Mouse (Mus musculus): ENCODE results near the gene Prpf38b.
"Not testable (repeated sequence)": the region's sequence is repeated elsewhere in the genome, so short reads cannot be mapped to it uniquely, and the experiment has no call there.

The Prpf38b gene

DNA sequence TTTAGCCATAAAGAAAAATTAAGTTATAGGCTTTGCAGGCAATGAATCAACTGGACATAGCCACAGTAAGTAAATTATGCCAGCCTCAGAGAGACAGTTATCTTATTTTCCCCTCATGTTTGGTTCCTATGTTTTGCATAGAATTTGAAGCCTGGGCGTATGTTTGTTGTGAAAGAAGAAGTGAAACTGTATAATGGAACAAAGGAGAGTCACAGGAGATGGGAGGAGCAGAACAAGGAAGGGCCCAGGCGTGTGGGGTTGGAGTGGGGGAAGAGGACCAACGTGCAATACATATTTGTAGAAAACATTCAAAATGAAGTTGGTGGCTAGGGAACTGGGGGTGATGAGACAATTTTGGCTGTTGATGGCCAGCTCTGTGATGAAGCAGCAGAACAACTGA is 11.4 kb downstream of the Prpf38b start:
- peak; percentile 25 for DNase-seq (ENCODE audit: low spot score)

DNA sequence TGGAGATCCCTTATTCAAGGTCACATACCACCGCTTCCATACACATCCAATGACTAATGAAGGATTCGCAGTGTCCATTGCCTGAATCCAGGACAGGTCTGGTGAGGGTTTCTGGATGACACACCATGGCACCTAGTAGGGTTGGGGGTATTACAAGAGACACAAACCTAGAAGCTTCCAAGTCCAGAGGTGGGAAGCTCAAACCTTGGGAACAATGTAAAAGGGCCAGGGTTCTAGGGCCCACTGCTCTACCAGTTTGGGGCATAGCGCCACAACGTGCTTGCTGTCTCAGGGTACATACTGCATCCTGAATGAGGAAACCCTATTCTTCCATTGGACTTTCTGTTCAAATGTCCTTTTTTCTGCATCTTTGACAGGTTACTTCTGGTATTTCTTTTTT is 12.9 kb downstream of the Prpf38b start:
- DNase-seq (ENCODE audit: low spot score), result no peak

GRCm38 (mm10) chr3:108892914-108893313 is 18.6 kb downstream of the Prpf38b start:
- DNase-seq (ENCODE audit: low spot score), result no peak

- DNase-seq (ENCODE audit: low spot score), result no peak
Observed at GRCm38 (mm10) chr3:108892080-108892479, 19.4 kb downstream of the Prpf38b start.

DNA sequence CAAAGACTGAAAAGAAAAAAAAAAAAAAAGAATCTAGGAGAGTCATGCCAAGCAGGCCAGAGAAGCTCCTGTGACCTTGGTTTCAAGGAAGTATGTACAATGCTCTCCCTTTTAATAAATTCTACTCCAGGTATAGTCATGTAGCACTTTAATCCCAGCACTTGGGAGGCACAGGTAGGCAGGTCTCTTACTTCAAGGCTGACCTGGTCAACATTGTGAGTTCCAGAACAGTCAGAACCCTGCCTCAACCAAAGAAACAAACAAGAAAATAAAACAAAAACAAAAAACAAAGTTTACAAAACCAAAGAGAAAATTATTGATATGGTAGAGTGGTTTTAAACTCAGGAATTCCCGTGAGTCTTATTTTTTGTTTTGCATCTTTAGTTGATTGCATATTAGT is 21.6 kb downstream of the Prpf38b start, which contains the start of gene Fndc7:
Fndc7 (minus strand) TSS at position 101 of the 400 bp plus-strand sequence.
- DNase-seq (ENCODE audit: low spot score), result no peak

GRCm38 (mm10) chr3:108887618-108887975 is 23.9 kb downstream of the Prpf38b start:
- DNase-seq (ENCODE audit: low spot score), result no peak

GRCm38 (mm10) chr3:108886934-108887617 is 24.5 kb downstream of the Prpf38b start:
- DNase-seq (ENCODE audit: low spot score), result no peak

DNA sequence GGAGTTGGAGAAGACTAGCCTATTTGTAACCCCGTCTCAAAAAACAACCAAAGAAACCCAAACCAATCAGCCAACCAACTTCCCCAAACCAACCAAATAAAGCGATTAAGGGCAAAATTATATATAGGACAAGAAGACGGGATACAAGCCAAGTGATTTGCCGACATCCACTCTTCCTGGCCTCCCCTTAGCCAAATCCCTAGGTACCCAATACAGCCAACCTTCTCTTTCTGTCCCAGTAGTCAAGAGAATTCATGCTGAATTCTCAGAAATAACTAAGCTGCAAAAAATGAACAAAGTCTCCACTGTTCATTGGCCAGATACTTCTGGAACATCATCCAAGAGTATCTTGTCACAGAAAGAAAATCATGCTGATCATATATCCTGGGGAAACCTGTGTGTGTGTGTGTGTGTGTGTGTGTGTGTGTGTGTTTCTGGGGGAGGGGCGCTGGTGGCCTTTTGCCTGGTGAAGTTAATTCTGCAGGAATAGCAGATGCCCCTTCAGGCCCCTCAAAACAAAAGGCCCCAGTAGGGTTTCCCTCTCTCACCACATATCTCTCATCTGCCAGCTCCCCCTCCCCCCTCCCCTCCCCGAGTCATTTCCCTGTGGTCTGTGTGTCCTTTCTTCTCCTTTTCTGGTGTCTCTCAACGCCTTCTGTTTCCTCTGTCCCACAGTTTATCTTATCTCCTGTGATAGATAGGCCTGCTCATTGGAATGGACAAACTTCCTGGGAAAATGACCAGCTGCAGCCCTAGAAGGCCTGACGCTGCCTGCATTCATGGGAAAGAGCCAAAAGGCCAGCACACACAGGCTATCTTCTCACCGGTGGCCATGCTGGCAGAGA is 25.6 kb downstream of the Prpf38b start:
- DNase-seq (ENCODE audit: low spot score), result no peak

GRCm38 (mm10) chr3:108884706-108885289 is 26.7 kb downstream of the Prpf38b start:
- no peak for DNase-seq (ENCODE audit: low spot score)

DNA sequence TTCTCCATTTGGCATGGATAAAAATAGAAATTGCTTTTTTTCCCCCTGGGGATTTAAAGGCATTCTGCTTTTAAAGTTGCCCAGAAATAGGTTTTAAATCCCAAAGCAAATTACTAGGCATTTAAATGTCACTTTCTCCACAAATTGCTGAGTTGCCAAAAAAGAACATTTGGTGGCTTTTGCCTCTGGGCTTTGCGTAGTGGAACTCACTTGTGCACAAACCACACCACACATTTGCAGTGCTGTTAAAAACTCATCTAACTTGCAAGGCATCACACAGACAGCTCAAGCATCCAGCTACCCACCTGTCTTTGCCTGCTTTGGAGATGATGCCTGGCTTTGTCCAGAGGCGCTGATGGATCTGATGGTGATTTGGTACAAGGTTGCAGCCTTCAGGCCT is 28.5 kb downstream of the Prpf38b start:
- DNase-seq (ENCODE audit: low spot score), result no peak

GRCm38 (mm10) chr3:108881873-108882272 is 29.7 kb downstream of the Prpf38b start:
- not testable (repeated sequence) for DNase-seq (ENCODE audit: low spot score)

GRCm38 (mm10) chr3:108880544-108881507 is 30.7 kb downstream of the Prpf38b start:
- no peak for DNase-seq (ENCODE audit: low spot score)

- no peak for DNase-seq (ENCODE audit: low spot score)
Observed at GRCm38 (mm10) chr3:108879836-108880435, 31.6 kb downstream of the Prpf38b start.

DNA sequence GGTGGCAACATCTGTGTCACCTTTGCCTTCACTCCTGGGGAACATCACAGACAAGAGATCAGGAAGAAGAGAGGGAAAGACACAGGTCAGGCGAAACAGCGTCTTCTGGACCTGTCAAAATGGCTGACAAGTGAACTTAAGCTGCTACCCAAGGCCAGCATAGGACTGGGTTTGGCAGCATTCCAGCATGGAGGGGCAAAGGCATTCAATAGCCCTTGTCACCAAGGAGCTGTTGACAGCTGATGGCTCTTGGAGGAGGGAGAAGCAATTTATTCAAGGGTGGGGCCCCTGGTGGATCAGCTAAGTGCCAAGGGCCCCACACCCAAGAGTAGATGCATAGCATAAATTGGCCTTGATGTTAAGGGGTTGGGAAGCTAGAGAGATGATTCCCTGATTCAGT is 32.4 kb downstream of the Prpf38b start:
- DNase-seq (ENCODE audit: low spot score), result no peak

DNA sequence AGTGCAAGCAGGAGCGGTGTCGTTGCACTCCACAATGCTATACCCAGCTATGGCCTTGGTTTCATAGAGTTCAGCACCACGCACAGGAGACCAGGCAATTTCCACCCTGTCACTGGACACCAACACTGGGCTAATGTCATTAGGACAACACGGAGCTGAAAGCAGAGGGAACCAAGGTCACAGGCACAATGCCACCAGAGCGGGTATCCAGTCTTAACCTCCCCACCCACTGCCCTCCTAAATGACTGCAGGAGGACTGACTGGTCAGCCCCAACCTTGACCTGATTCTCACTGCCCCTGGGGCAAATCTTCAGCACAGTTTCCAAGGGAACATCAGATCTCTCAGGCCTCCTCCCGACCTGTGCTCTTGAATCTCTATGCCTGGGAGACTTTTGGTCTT is 40.9 kb downstream of the Prpf38b start:
- no peak for DNase-seq (ENCODE audit: low spot score)

GRCm38 (mm10) chr3:108867449-108867848 is 44.1 kb downstream of the Prpf38b start:
- no peak for DNase-seq (ENCODE audit: low spot score)

GRCm38 (mm10) chr3:108865676-108866075 is 45.9 kb downstream of the Prpf38b start:
- no peak for DNase-seq (ENCODE audit: low spot score)

GRCm38 (mm10) chr3:108865129-108865528 is 46.4 kb downstream of the Prpf38b start:
- DNase-seq (ENCODE audit: low spot score), result no peak

DNA sequence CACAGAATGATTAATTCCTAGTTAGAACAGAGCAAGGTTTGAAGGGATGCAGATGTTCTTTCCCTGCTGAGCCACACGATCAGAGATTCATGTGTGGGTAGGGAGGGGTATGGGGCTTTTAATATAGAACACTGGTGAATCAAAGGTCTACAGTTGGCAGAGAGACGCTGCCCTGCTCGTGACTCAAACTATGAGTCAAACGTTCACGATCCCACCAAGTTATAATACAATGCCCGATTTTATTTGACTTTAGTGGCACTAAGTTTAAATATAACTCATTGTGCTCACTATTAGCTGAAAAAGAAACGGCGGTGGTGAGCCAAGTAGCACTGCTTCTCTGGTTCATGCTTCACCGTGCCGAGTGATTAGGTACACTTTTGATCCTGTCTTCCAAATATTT is 48.4 kb downstream of the Prpf38b start:
- DNase-seq (ENCODE audit: low spot score), result no peak

DNA sequence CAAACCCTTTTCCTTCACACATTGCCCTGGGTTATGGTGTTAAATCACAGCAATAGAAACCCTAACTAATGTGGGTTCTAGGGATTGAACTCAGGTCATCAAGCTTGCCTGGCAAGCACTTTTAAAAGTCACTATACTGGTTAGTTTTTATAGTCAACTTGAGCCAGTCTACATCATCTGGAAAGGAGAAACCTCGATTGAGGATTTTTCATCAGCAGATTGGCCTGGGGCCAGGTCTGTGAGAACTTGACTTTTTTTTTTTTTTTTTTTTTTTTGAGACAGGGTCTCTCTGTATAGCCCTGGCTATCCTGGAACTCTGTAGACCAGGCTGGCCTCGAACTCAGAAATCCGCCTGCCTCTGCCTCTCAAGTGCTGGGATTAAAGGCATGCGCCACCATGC is 49.2 kb downstream of the Prpf38b start:
- DNase-seq (ENCODE audit: low spot score), result not testable (repeated sequence)

DNA sequence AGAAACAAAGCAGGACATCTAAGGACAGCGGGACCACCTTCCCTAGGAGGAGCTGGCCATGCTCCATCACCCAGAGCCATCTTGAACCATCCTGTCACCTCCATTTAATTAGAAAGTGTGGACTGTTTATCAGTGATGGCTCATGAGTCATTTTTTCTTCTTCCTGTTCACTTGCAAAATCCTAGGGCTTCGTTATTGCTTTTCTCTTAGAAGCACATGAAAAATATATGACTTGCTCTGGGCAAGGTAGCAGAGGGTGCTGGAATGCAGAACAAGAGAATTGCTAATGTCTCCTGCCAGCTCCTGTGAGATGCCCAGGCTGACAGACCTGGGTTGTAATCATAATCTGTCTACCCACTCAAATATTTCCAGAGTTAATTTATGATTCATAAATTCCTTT is 50.7 kb downstream of the Prpf38b start:
- no peak for DNase-seq (ENCODE audit: low spot score)

All from spleen, adult 12 weeks (tissue).